Mouse (Mus musculus) MEL (cell line): ENCODE data around the gene Npl.

Experiments
- CTCF ChIP-seq, 3 experiments: IDR thresholded peaks in 2 of 3; conservative IDR thresholded peaks in 1 of 3; 2 replicates each; pipeline ENCODE4 v1.5.1; 2011 to 2012; ENCODE audit warnings: low read length in 3 of 3, low read depth in 2 of 3, mild to moderate bottlenecking in 2 of 3, improper control_type of control experiment in 1 of 3, inconsistent platforms in 1 of 3, mixed read lengths in 1 of 3, moderate library complexity in 1 of 3; ENCODE audit not compliant: control insufficient read depth in 1 of 3, insufficient read depth in 1 of 3, poor library complexity in 1 of 3, severe bottlenecking in 1 of 3
- EP300 ChIP-seq, 2 experiments: IDR thresholded peaks; 2 replicates each; pipeline ENCODE4 v1.6.1; 2011; ENCODE audit warnings: improper control_type of control experiment in 2 of 2, low read length in 2 of 2, low read depth in 1 of 2, mild to moderate bottlenecking in 1 of 2
- HCFC1 ChIP-seq: IDR thresholded peaks from 2 replicates; pipeline ENCODE4 v1.6.1; 2012; ENCODE audit warnings: low read depth, mild to moderate bottlenecking, inconsistent platforms, low read length, improper control_type of control experiment, moderate library complexity
- JUND ChIP-seq: IDR thresholded peaks from 2 replicates; pipeline ENCODE4 v1.6.1; 2011; ENCODE audit warnings: low read depth, mild to moderate bottlenecking, improper control_type of control experiment, low read length
- KAT2A ChIP-seq: conservative IDR thresholded peaks from 2 replicates; pipeline ENCODE4 v1.6.1; 2012; ENCODE audit warnings: low read depth, low read length, improper control_type of control experiment, inconsistent platforms
- MYC ChIP-seq: IDR thresholded peaks from 2 replicates; pipeline ENCODE4 v1.6.1; 2011; ENCODE audit warnings: low read depth, mild to moderate bottlenecking, low read length, improper control_type of control experiment, moderate library complexity
- NELFE ChIP-seq: IDR thresholded peaks from 2 replicates; pipeline ENCODE4 v1.6.1; 2011; ENCODE audit warnings: low read depth, low read length, improper control_type of control experiment
- SIN3A ChIP-seq: IDR thresholded peaks from 2 replicates; pipeline ENCODE4 v1.6.1; 2012; ENCODE audit warnings: low read length, improper control_type of control experiment, inconsistent platforms
- SMC3 ChIP-seq: IDR thresholded peaks from 2 replicates; pipeline ENCODE4 v1.6.1; 2011; ENCODE audit warnings: low read depth, low read length, improper control_type of control experiment
- ZMIZ1 ChIP-seq: IDR thresholded peaks from 2 replicates; pipeline ENCODE4 v1.6.1; 2012; ENCODE audit warnings: low read depth, mild to moderate bottlenecking, inconsistent platforms, low read length, improper control_type of control experiment, moderate library complexity
- ZNF384 ChIP-seq: IDR thresholded peaks from 2 replicates; pipeline ENCODE4 v1.6.1; 2012; ENCODE audit warnings: low read depth, mild to moderate bottlenecking, inconsistent platforms, low read length, improper control_type of control experiment

GRCm38 (mm10) chr1:153479296-153479695 is 70.5 kb downstream of the Npl start:
- TF ChIP-seq CTCF (IDR thresholded peaks at IDR 0.05 in 2 of 3, conservative IDR thresholded peaks at IDR 0.05 in 1 of 3; ENCODE audit: control insufficient read depth in 1 of 3, insufficient read depth in 1 of 3, low read depth in 2 of 3, low read length in 3 of 3, poor library complexity in 1 of 3, severe bottlenecking in 1 of 3) (no peak), MYC (no peak), EP300 (IDR thresholded peaks at IDR 0.05; ENCODE audit: low read depth in 1 of 2, low read length in 2 of 2) (no peak), ZMIZ1 (no peak), KAT2A (no peak), JUND (0 out of 2 replicates have a peak, but pooled peaks have one; percentile 4), HCFC1 (no peak), ZNF384 (no peak), SIN3A (no peak), SMC3 (no peak), NELFE (no peak)
